Mouse (Mus musculus) heart, postnatal 36 days (tissue): Measurements from ENCODE around the gene Rgl1. TPM values are rescaled to one million over a fixed set of nuclear protein-coding genes. Genes with fewer than 3 reads are reported as not detected.
A peak's percentile ranks its signal among the peaks of the same experiment; 100 is the strongest.

Experiments
- DNase-seq, 2 experiments: peaks; one replicate each; pipeline ENCODE4 v3.0.0; 2021 to 2022
- intact Hi-C: fragments of 180-260 bp; cut with DNase I; formaldehyde crosslinking; loops from one replicate; pipeline ENCODE4 v1.15.1; 2025
- total RNA-seq, 2 experiments: library from RNA; stranded (reverse); gene quantifications; 2 replicates each; pipeline ENCODE4 v1.2.3; 2021

Rgl1 gene
- total RNA-seq, 2 experiments from 2014 or later = 34.9 to 38.3 TPM

- DNase-seq = no peak
- intact Hi-C loops = loop anchor here (1.0 kb wide), 1 partner anchor 22 kb away; no protein-coding TSS in a partner anchor
These were observed 41.9 kb downstream of the Rgl1 start for GRCm38 (mm10) chr1:152724286-152724685.

- no peak for DNase-seq
- intact Hi-C loops = no loop called here
These were observed 44.5 kb downstream of the Rgl1 start for GRCm38 (mm10) chr1:152721535-152722198.

- intact Hi-C loops = no loop called here
- no peak for DNase-seq
These were observed 45.2 kb downstream of the Rgl1 start for GRCm38 (mm10) chr1:152720969-152721368.

- no peak for DNase-seq
- intact Hi-C loops = no loop called here
These were observed 48.0 kb downstream of the Rgl1 start for GRCm38 (mm10) chr1:152718200-152718599.

- intact Hi-C loops = no loop called here
- DNase-seq = no peak
These were observed 48.8 kb downstream of the Rgl1 start for GRCm38 (mm10) chr1:152717329-152717728.

- no peak for DNase-seq
- intact Hi-C loops = no loop called here
These were observed 51.7 kb downstream of the Rgl1 start for GRCm38 (mm10) chr1:152714405-152714804.

- no peak for DNase-seq
- intact Hi-C loops = no loop called here
These were observed 52.2 kb downstream of the Rgl1 start for GRCm38 (mm10) chr1:152713924-152714323.

- DNase-seq = no peak
- intact Hi-C loops = no loop called here
These were observed 55.1 kb downstream of the Rgl1 start for GRCm38 (mm10) chr1:152711037-152711436.

- DNase-seq = no peak
- intact Hi-C loops = no loop called here
These were observed 58.6 kb downstream of the Rgl1 start for GRCm38 (mm10) chr1:152707560-152707959.

- DNase-seq = no peak
- intact Hi-C loops = no loop called here
These were observed 62.2 kb downstream of the Rgl1 start for GRCm38 (mm10) chr1:152703941-152704340.

- intact Hi-C loops = no loop called here
- peak; percentile 10 to 39 for DNase-seq
These were observed 63.2 kb downstream of the Rgl1 start for GRCm38 (mm10) chr1:152702920-152703319.

- intact Hi-C loops = no loop called here
- DNase-seq = no peak
These were observed 65.1 kb downstream of the Rgl1 start for GRCm38 (mm10) chr1:152701066-152701465.

- DNase-seq = no peak
- intact Hi-C loops = no loop called here
These were observed 68.8 kb downstream of the Rgl1 start for GRCm38 (mm10) chr1:152697341-152697740.

- intact Hi-C loops = no loop called here
These were observed 70.7 kb downstream of the Rgl1 start for GRCm38 (mm10) chr1:152695491-152695890.

GRCm38 (mm10) chr1:152689968-152690367 lies 76.2 kb downstream of the Rgl1 start:
- no peak for DNase-seq
- intact Hi-C loops = no loop called here

More at GRCm38 (mm10) chr1:152695491-152695890, 70.7 kb downstream of the Rgl1 start:
- no peak for DNase-seq

- DNase-seq = no peak
- intact Hi-C loops = no loop called here
These were observed 78.4 kb downstream of the Rgl1 start for GRCm38 (mm10) chr1:152687733-152688181.

- intact Hi-C loops = no loop called here
- DNase-seq = peak; percentile 33 to 51
These were observed 78.9 kb downstream of the Rgl1 start for GRCm38 (mm10) chr1:152687099-152687730.

GRCm38 (mm10) chr1:152685531-152685930 lies 80.6 kb downstream of the Rgl1 start:
- intact Hi-C loops = no loop called here
- DNase-seq = no peak

GRCm38 (mm10) chr1:152682368-152683194 lies 83.6 kb downstream of the Rgl1 start:
- intact Hi-C loops = loop anchor here (2.0 to 5.0 kb wide), 2 partner anchors 65 to 158 kb away; no protein-coding TSS in a partner anchor
- DNase-seq = peak; percentile 48 to 59

- intact Hi-C loops = loop anchor here (2.0 to 5.0 kb wide), 2 partner anchors 65 to 157 kb away; no protein-coding TSS in a partner anchor
- DNase-seq = peak; percentile 17 to 22
These were observed 84.3 kb downstream of the Rgl1 start for GRCm38 (mm10) chr1:152681676-152682367.
